Mouse (Mus musculus) lung, postnatal 0 days (tissue): ENCODE results near the gene Cux1. TPM values are rescaled to one million over a fixed set of nuclear protein-coding genes. Genes with fewer than 3 reads are reported as not detected.

Source experiments
- ATAC-seq: fragments of 200-750 bp; cut with Nextera tagmentation; 2 replicates; pipeline ENCODE4 v1.8.0; 2017; ENCODE audit warnings: moderate library complexity
- DNase-seq: peaks from one replicate; pipeline ENCODE4 v3.0.0-alpha.2; 2016; ENCODE audit warnings: low spot score
- H3K27ac ChIP-seq: fragments of 300-500 bp; sonication (generic); 2 replicates; pipeline ENCODE4 v1.5.1; 2014; ENCODE audit warnings: antibody characterized with exemption, mild to moderate bottlenecking, low read length, mixed read lengths
- H3K27me3 ChIP-seq: fragments of 300-500 bp; sonication (generic); replicated peaks from 2 replicates; pipeline ENCODE4 v1.6.1; 2014; ENCODE audit warnings: low read length, mixed read lengths; ENCODE audit not compliant: insufficient read depth
- H3K36me3 ChIP-seq: fragments of 300-500 bp; sonication (generic); 2 replicates; pipeline ENCODE4 v1.6.1; 2014; ENCODE audit warnings: low read length, mixed read lengths; ENCODE audit not compliant: insufficient read depth
- H3K4me1 ChIP-seq: fragments of 300-500 bp; sonication (generic); 2 replicates; pipeline ENCODE4 v1.6.1; 2014; ENCODE audit warnings: antibody characterized with exemption, low read depth, low read length, mixed read lengths; ENCODE audit not compliant: insufficient read depth
- H3K4me2 ChIP-seq: fragments of 300-500 bp; sonication (generic); replicated peaks from 2 replicates; pipeline ENCODE4 v1.6.1; 2014; ENCODE audit warnings: low read depth, mild to moderate bottlenecking, low read length, moderate library complexity, mixed read lengths
- H3K4me3 ChIP-seq: fragments of 300-500 bp; sonication (generic); 2 replicates; pipeline ENCODE4 v1.5.1; 2014; ENCODE audit warnings: low read depth, low read length
- H3K9ac ChIP-seq: fragments of 300-500 bp; sonication (generic); replicated peaks from 2 replicates; pipeline ENCODE4 v1.6.1; 2014; ENCODE audit warnings: low read depth, mild to moderate bottlenecking
- H3K9me3 ChIP-seq: fragments of 300-500 bp; sonication (generic); 2 replicates; pipeline ENCODE4 v1.6.1; 2016; ENCODE audit warnings: low read length, mixed read lengths
- CTCF ChIP-seq: IDR thresholded peaks from 2 replicates; pipeline ENCODE4 v1.5.1; 2016; ENCODE audit warnings: antibody characterized with exemption, mild to moderate bottlenecking
- EP300 ChIP-seq: IDR thresholded peaks from 2 replicates; pipeline ENCODE4 v1.6.1; 2016; ENCODE audit warnings: antibody characterized with exemption, mild to moderate bottlenecking, control low read depth
- WGBS: fragments of 180-500 bp; shearing (Covaris S2); extraction: QIAGEN DNeasy Blood & Tissue Kit; methylation state at CpG from one replicate; pipeline ENCODE4 v1.1.7; 2014; 5-methylcytosine and 5-hydroxymethylcytosine counted together
- polyA plus RNA-seq: library from polyadenylated mRNA; unstranded; fragments of >200 nt; fragmentation: Nextera tagmentation; extraction: Ambion mirVana; gene quantifications from 2 replicates; pipeline ENCODE4 v1.2.1, GENCODE M21; 2015

Cux1 gene
- polyA plus RNA-seq, 1 experiment from 2014 or later: 68.5 TPM

DNA sequence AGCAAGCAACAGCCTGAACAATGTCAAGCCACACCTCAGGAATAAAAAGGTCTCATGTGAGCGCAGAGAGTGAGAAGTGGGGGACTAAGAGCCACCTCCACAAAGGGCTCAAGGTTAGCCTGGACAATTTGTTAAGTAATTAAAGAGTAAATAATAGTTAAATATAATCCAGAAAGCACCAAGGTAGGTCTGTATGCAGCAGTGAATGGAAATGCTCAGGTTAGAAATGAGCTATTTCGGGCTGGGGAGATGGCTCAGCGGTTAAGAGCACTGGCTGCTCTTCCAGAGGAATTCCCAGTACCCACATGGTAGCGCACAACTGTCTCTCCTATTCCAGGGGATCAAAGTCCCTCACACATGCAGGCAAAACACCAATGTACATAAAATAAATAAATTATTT, 59.7 kb downstream of the Cux1 start:
- DNase-seq (no peak), ATAC-seq (no peak)
- H3K27me3 ChIP-seq: no peaks in the 10 kb centered on the region
- peaks cover 21% of the 10 kb centered on the region for H3K4me1 ChIP-seq
- no peak overlapping the region for H3K4me3 ChIP-seq
- TF ChIP-seq CTCF (no peak), EP300 (no peak)
- no peak overlapping the region for H3K4me2 ChIP-seq
- no peaks in the 10 kb centered on the region for H3K9me3 ChIP-seq
- no peak overlapping the region for H3K9ac ChIP-seq
- 72% methylated on average over 4 of the region's 4 CpGs for WGBS
- H3K27ac ChIP-seq: no peak overlapping the region
- H3K36me3 ChIP-seq: no peaks in the 10 kb centered on the region

DNA sequence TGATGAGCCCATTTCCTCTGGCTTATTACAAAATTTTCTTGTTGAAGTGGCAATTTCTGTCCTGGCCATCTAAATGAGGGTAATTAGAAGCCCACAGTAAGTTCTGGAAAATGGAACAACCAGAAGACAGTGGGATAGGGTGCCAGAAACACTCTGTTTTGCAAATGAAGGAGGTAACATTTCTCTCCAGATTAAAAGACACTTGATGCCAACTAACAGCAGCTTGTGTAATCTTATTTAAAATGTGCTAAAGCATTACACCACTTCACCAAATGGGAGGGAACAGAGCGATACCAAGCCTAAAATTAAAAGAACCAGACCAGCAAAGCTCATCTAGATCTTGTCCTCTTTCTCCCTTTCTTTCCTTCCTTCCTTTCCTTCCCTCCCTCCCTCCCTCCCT, 61.0 kb downstream of the Cux1 start:
- H3K27ac ChIP-seq: no peak overlapping the region
- WGBS: 46% methylated on average over 1 of the region's 1 CpGs
- no peak overlapping the region for H3K4me2 ChIP-seq
- H3K9ac ChIP-seq: no peak overlapping the region
- H3K4me1 ChIP-seq: peaks cover 25% of the 10 kb centered on the region
- no peaks in the 10 kb centered on the region for H3K9me3 ChIP-seq
- no peaks in the 10 kb centered on the region for H3K36me3 ChIP-seq
- DNase-seq: peak; percentile 20
- no peaks in the 10 kb centered on the region for H3K27me3 ChIP-seq
- no peak for TF ChIP-seq CTCF
- no peak for TF ChIP-seq EP300
- no peak for ATAC-seq
- no peak overlapping the region for H3K4me3 ChIP-seq

DNA sequence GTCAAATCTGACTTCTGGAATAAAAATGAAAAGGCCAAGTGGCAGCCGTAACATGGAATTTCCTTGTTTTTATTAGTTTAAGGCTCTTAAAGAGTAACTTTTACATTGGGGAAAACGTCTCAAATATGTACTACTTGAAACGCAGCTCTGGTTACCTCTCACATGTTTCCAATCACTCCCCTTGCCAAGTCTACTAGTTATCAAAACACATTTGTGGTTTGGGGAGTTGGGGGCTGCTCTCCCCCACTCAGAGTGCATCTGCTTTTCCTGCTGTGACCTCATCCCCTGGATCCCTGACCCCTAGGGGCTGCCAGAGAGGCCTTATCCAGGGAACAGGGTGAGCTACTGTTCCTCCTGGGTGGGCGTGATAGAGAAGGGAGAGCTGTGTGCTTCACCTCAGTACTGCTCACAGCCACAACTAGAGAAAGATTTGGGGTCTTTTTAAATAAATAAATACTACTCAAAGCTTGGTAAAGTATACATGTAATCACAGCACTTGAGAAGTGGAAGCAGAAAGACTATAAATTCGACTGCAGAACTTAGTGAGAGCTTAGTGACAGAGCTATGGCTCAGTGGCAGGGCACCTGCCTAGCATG, 64.7 kb downstream of the Cux1 start:
- Histone ChIP-seq H3K4me2 (no peak overlapping the region), H3K27ac (peak overlapping the region; percentile 28), H3K9me3 (no peaks in the 10 kb centered on the region), H3K4me1 (peaks cover 26% of the 10 kb centered on the region), H3K36me3 (no peaks in the 10 kb centered on the region), H3K27me3 (no peaks in the 10 kb centered on the region), H3K4me3 (no peak overlapping the region), H3K9ac (no peak overlapping the region)
- no peak for ATAC-seq
- no peak for TF ChIP-seq EP300
- TF ChIP-seq CTCF: no peak
- WGBS: 24% methylated on average over 5 of the region's 5 CpGs
- DNase-seq: peak; percentile 26

DNA sequence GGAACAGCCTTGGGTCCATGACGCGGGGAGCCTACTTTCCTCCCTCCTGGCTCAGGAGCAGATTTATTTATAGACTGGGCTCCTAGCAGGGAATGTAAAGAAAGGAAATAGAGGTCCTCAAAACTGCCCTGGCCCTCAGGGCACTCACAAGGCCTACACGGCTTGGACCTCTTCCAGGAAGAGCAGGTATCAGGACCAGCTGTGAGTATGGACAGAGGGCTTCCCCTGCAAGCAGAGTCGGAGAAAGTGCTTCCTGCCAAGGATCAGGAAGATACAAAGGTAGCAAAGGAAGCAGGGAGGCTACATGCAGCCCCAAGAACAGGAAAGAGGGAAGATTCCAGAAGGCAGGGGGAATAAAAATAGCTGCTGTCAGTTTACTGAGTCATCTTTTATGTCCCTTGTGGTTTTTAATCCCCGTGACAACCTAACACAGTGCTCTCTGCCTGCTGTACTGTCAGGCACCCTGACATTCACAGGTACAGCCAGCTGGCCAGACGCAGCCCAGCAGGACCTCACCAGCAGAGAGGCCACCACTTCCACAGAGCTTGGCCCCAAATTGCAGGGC, 66.9 kb downstream of the Cux1 start:
- TF ChIP-seq EP300: no peak
- TF ChIP-seq CTCF: no peak
- peak; percentile 25 for ATAC-seq
- Histone ChIP-seq H3K36me3 (no peaks in the 10 kb centered on the region), H3K9ac (no peak overlapping the region; the same call in 1 of the 2 replicates), H3K27me3 (no peaks in the 10 kb centered on the region), H3K9me3 (no peaks in the 10 kb centered on the region), H3K4me3 (no peak overlapping the region), H3K27ac (peak overlapping the region; percentile 59), H3K4me1 (peaks cover 26% of the 10 kb centered on the region), H3K4me2 (no peak overlapping the region)
- 22% methylated on average over 6 of the region's 6 CpGs for WGBS
- peak; percentile 41 for DNase-seq

DNA sequence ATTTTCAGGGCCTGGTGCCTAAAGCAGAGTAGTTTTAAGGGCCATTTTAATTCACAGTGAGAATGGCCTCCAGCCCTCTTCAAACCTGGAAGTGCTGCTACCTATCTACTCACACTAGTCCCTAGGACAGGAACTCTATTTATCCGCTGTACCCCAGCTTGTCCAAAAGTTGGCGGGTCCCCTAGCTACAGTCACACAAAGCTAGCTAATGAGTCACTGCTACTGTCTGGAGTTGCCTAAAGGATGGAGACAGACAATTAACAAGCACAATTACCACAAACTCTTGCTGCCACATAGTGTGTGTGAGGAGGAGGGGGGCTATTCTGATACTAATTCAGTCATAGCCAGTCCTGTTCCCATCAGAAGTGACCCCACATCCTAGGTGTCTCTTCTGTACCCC, 68.0 kb downstream of the Cux1 start:
- DNase-seq: no peak
- H3K27ac ChIP-seq: no peak overlapping the region

DNA sequence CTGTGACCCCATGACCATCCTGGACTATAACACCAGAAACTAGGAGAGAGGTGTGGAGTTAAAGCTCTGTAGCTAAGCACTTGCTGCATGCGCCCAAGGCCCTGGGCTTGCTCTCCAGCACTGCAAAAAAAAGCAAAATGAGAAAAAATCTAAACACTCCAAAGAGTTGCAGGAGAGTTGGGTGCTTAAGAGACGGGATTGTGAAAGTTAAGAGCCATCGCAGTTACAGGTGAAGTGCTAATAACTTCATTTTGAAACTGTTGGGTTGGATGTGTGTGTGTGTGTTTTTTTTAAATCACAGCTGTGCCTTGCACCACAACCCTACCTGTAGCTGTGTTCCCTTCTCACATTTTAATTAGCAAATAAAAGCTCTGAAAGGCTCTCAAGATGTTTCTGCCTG, 68.5 kb downstream of the Cux1 start:
- peaks cover 20% of the 10 kb centered on the region for H3K4me1 ChIP-seq
- H3K9ac ChIP-seq: no peak overlapping the region
- peak; percentile 59 for ATAC-seq
- no peaks in the 10 kb centered on the region for H3K27me3 ChIP-seq
- no peaks in the 10 kb centered on the region for H3K36me3 ChIP-seq
- 66% methylated on average over 3 of the region's 3 CpGs for WGBS
- H3K27ac ChIP-seq: peak overlapping the region; percentile 43; the same call in 1 of the 2 replicates
- H3K9me3 ChIP-seq: no peaks in the 10 kb centered on the region
- TF ChIP-seq CTCF: no peak
- no peak for TF ChIP-seq EP300
- H3K4me2 ChIP-seq: no peak overlapping the region
- DNase-seq: peak; percentile 80
- H3K4me3 ChIP-seq: no peak overlapping the region

More for the DNA sequence above, 68.0 kb downstream of the Cux1 start:
- 69% methylated on average over 2 of the region's 2 CpGs for WGBS
- Histone ChIP-seq H3K9me3 (no peaks in the 10 kb centered on the region), H3K9ac (no peak overlapping the region), H3K4me1 (peaks cover 20% of the 10 kb centered on the region), H3K4me3 (no peak overlapping the region), H3K4me2 (no peak overlapping the region), H3K36me3 (no peaks in the 10 kb centered on the region), H3K27me3 (no peaks in the 10 kb centered on the region)
- TF ChIP-seq CTCF (no peak), EP300 (no peak)
- ATAC-seq: no peak
